Mouse (Mus musculus): Measurements from ENCODE around the gene Crebrf.

Crebrf gene

GRCm38 (mm10) chr17:26715271-26715758 lies at the start of gene Crebrf:
Gene Crebrf (plus strand): TSS chr17:26715650.
- ATAC-seq (ENCODE audit: insufficient number of reproducible peaks, low FRiP score, low TSS enrichment): peak; percentile 79

- no peak for ATAC-seq (ENCODE audit: insufficient number of reproducible peaks, low FRiP score, low TSS enrichment)
These were observed 44.2 kb upstream of the Crebrf start for GRCm38 (mm10) chr17:26671268-26671667.

GRCm38 (mm10) chr17:26675845-26676244 lies 39.6 kb upstream of the Crebrf start:
- ATAC-seq (ENCODE audit: insufficient number of reproducible peaks, low FRiP score, low TSS enrichment): no peak

- peak; percentile 90; the same call in 1 of the 2 replicates for ATAC-seq (ENCODE audit: insufficient number of reproducible peaks, low FRiP score, low TSS enrichment)
These were observed 39.2 kb upstream of the Crebrf start for GRCm38 (mm10) chr17:26676252-26676615.

- ATAC-seq (ENCODE audit: insufficient number of reproducible peaks, low FRiP score, low TSS enrichment): peak; percentile 87; the same call in 1 of the 2 replicates
These were observed 38.7 kb upstream of the Crebrf start for GRCm38 (mm10) chr17:26676616-26677376.

GRCm38 (mm10) chr17:26677711-26678637 lies 37.5 kb upstream of the Crebrf start:
- no peak for ATAC-seq (ENCODE audit: insufficient number of reproducible peaks, low FRiP score, low TSS enrichment)

GRCm38 (mm10) chr17:26681276-26681675 lies 34.2 kb upstream of the Crebrf start:
- no peak for ATAC-seq (ENCODE audit: insufficient number of reproducible peaks, low FRiP score, low TSS enrichment)

- ATAC-seq (ENCODE audit: insufficient number of reproducible peaks, low FRiP score, low TSS enrichment): no peak
These were observed 29.0 kb upstream of the Crebrf start for GRCm38 (mm10) chr17:26686334-26687000.

GRCm38 (mm10) chr17:26688795-26689735 lies 26.4 kb upstream of the Crebrf start:
- ATAC-seq (ENCODE audit: insufficient number of reproducible peaks, low FRiP score, low TSS enrichment): no peak

- ATAC-seq (ENCODE audit: insufficient number of reproducible peaks, low FRiP score, low TSS enrichment): no peak
These were observed 25.6 kb upstream of the Crebrf start for GRCm38 (mm10) chr17:26689810-26690209.

GRCm38 (mm10) chr17:26690236-26690635 lies 25.2 kb upstream of the Crebrf start:
- no peak for ATAC-seq (ENCODE audit: insufficient number of reproducible peaks, low FRiP score, low TSS enrichment)

- ATAC-seq (ENCODE audit: insufficient number of reproducible peaks, low FRiP score, low TSS enrichment): no peak
These were observed 24.3 kb upstream of the Crebrf start for GRCm38 (mm10) chr17:26691110-26691509.

GRCm38 (mm10) chr17:26693424-26693823 lies 22.0 kb upstream of the Crebrf start:
- peak; percentile 71; the same call in 1 of the 2 replicates for ATAC-seq (ENCODE audit: insufficient number of reproducible peaks, low FRiP score, low TSS enrichment)

GRCm38 (mm10) chr17:26694171-26694570 lies 21.3 kb upstream of the Crebrf start:
- ATAC-seq (ENCODE audit: insufficient number of reproducible peaks, low FRiP score, low TSS enrichment): no peak

GRCm38 (mm10) chr17:26695193-26695592 lies 20.3 kb upstream of the Crebrf start:
- ATAC-seq (ENCODE audit: insufficient number of reproducible peaks, low FRiP score, low TSS enrichment): no peak

- ATAC-seq (ENCODE audit: insufficient number of reproducible peaks, low FRiP score, low TSS enrichment): no peak
These were observed 16.6 kb upstream of the Crebrf start for GRCm38 (mm10) chr17:26698846-26699245.

- ATAC-seq (ENCODE audit: insufficient number of reproducible peaks, low FRiP score, low TSS enrichment): no peak
These were observed 15.4 kb upstream of the Crebrf start for GRCm38 (mm10) chr17:26699819-26700616.

GRCm38 (mm10) chr17:26701565-26701964 lies 13.9 kb upstream of the Crebrf start:
- ATAC-seq (ENCODE audit: insufficient number of reproducible peaks, low FRiP score, low TSS enrichment): no peak

- ATAC-seq (ENCODE audit: insufficient number of reproducible peaks, low FRiP score, low TSS enrichment): no peak
These were observed 12.8 kb upstream of the Crebrf start for GRCm38 (mm10) chr17:26702621-26703020.
